Mouse (Mus musculus) A20 (cell line): ENCODE data around the gene P2rx5.

Experiments
- DNase-seq: peaks from one replicate; pipeline ENCODE4 v3.0.0-alpha.2; 2011; ENCODE audit warnings: low read depth, low spot score

The P2rx5 gene

GRCm38 (mm10) chr11:73175612-73176011 is 15.4 kb downstream of the P2rx5 start:
- DNase-seq, result no peak

- DNase-seq, result no peak
Measured at GRCm38 (mm10) chr11:73176186-73176585, 16.0 kb downstream of the P2rx5 start.

GRCm38 (mm10) chr11:73176608-73177508 is 16.6 kb downstream of the P2rx5 start, which contains the start of the genes Emc6 and Tax1bp3:
Gene Emc6, minus strand, starts transcription at chr11:73177037.
Gene Tax1bp3, plus strand, starts transcription at chr11:73177083.
- DNase-seq, result peak; percentile 97

- no peak for DNase-seq
Measured at GRCm38 (mm10) chr11:73177509-73177875, 17.3 kb downstream of the P2rx5 start.

- DNase-seq, result no peak
Measured at GRCm38 (mm10) chr11:73177895-73178294, 17.7 kb downstream of the P2rx5 start.

- DNase-seq, result no peak
Measured at GRCm38 (mm10) chr11:73185872-73186615, 25.8 kb downstream of the P2rx5 start.

- no peak for DNase-seq
Measured at GRCm38 (mm10) chr11:73187231-73187630, 27.0 kb downstream of the P2rx5 start.

- no peak for DNase-seq
Measured at GRCm38 (mm10) chr11:73193047-73193446, 32.8 kb downstream of the P2rx5 start.

- no peak for DNase-seq
Measured at GRCm38 (mm10) chr11:73194444-73194843, 34.2 kb downstream of the P2rx5 start.

- no peak for DNase-seq
Measured at GRCm38 (mm10) chr11:73198190-73198589, 38.0 kb downstream of the P2rx5 start.

GRCm38 (mm10) chr11:73198603-73199229 is 38.5 kb downstream of the P2rx5 start, which contains the start of gene Ctns:
Gene Ctns, minus strand, starts transcription at chr11:73199042.
- peak; percentile 93 for DNase-seq

- DNase-seq, result peak; percentile 96
Measured at GRCm38 (mm10) chr11:73199230-73199712, 39.0 kb downstream of the P2rx5 start, which contains the start of gene Shpk. Gene Shpk, plus strand, starts transcription at chr11:73199460.

- peak; percentile 48 for DNase-seq
Measured at GRCm38 (mm10) chr11:73199879-73200278, 39.7 kb downstream of the P2rx5 start.

GRCm38 (mm10) chr11:73201021-73201420 is 40.8 kb downstream of the P2rx5 start:
- DNase-seq, result no peak

- DNase-seq, result peak; percentile 41
Measured at GRCm38 (mm10) chr11:73201597-73201996, 41.4 kb downstream of the P2rx5 start.

GRCm38 (mm10) chr11:73203895-73204294 is 43.7 kb downstream of the P2rx5 start:
- no peak for DNase-seq

GRCm38 (mm10) chr11:73205194-73205593 is 45.0 kb downstream of the P2rx5 start:
- DNase-seq, result no peak

- peak; percentile 38 for DNase-seq
Measured at GRCm38 (mm10) chr11:73207621-73208020, 47.4 kb downstream of the P2rx5 start.

- no peak for DNase-seq
Measured at GRCm38 (mm10) chr11:73213956-73214355, 53.7 kb downstream of the P2rx5 start.

GRCm38 (mm10) chr11:73219671-73220070 is 59.5 kb downstream of the P2rx5 start:
- DNase-seq, result no peak

GRCm38 (mm10) chr11:73220651-73221050 is 60.4 kb downstream of the P2rx5 start:
- DNase-seq, result no peak
